Mouse (Mus musculus) lung, postnatal 14 days (tissue): ENCODE data around the gene Rasa3.
A peak's percentile ranks its signal among the peaks of the same experiment; 100 is the strongest.

ENCODE experiments used
- DNase-seq: peaks from one replicate; pipeline ENCODE4 v3.0.0; 2021

Gene Rasa3

GRCm38 (mm10) chr8:13647591-13647990, 29.8 kb downstream of the Rasa3 start:
- DNase-seq = no peak

- DNase-seq = no peak
Observed at GRCm38 (mm10) chr8:13644932-13645676, 32.3 kb downstream of the Rasa3 start.

GRCm38 (mm10) chr8:13644155-13644554, 33.2 kb downstream of the Rasa3 start:
- DNase-seq = peak; percentile 53

GRCm38 (mm10) chr8:13642659-13643181, 34.7 kb downstream of the Rasa3 start:
- no peak for DNase-seq

- no peak for DNase-seq
Observed at GRCm38 (mm10) chr8:13641206-13641605, 36.2 kb downstream of the Rasa3 start.

- DNase-seq = peak; percentile 58
Observed at GRCm38 (mm10) chr8:13640452-13640883, 36.9 kb downstream of the Rasa3 start.

GRCm38 (mm10) chr8:13633107-13633506, 44.3 kb downstream of the Rasa3 start:
- DNase-seq = no peak

- DNase-seq = no peak
Observed at GRCm38 (mm10) chr8:13632309-13632708, 45.1 kb downstream of the Rasa3 start.

- no peak for DNase-seq
Observed at GRCm38 (mm10) chr8:13630754-13631153, 46.6 kb downstream of the Rasa3 start.

- DNase-seq = no peak
Observed at GRCm38 (mm10) chr8:13630171-13630570, 47.2 kb downstream of the Rasa3 start.

DNA sequence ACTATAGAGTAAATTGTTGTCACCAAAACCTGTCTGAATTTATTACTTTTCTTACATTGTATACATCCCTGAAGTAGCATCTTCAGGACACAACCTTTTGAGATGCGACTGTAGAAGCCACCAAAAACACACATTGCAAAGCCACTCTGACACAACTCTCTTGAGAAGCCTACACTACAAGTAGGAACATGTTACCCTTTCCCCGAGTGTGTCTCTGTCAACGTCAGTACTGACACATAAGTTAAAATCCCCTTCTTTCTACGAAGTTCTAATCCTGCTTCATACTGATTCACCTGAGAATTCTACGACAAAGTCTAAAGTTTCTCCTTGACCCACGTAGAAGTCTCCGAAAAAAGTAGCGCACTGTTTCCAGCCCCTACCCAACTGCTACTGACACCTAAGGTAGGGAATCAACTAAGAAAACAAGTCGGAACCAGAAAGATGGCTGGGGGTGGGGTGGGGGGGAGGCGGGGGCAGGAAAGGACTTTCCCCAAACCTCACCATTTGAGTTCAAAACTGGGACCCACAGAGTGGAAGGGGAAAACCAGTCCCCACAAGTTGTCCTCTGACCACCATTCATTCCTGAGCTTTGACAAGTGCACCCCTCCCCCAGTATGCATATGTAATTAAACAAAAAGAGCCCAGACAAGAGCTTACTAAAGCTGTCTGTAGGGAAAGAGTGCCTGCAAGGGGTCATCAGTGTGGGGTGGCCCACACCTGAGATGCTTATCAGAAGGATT, 47.9 kb downstream of the Rasa3 start:
- no peak for DNase-seq

- DNase-seq = no peak
Observed at GRCm38 (mm10) chr8:13628067-13628466, 49.3 kb downstream of the Rasa3 start.

GRCm38 (mm10) chr8:13627591-13627990, 49.8 kb downstream of the Rasa3 start:
- no peak for DNase-seq

- DNase-seq = no peak
Observed at GRCm38 (mm10) chr8:13626114-13626513, 51.3 kb downstream of the Rasa3 start.

GRCm38 (mm10) chr8:13625281-13625970, 52.0 kb downstream of the Rasa3 start:
- DNase-seq = no peak

DNA sequence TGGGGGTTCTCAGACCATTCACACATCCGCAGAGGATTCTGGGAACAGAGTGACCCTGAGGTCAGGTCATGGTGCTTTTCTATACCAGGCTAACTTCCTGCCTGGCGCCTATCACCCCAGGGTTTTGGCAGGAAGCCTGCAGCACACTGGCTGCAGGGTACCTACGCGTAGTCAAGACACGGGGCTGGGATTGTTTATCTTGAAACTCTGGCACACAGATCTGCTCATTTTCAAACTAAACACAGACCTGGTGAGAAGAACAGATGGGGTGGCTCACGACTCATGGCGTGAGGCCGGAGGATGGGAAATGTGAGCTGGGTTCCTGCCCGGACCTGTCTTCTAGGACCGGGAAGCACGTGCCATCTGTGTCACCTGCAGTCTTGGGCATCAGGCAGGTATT, 52.5 kb downstream of the Rasa3 start:
- DNase-seq = peak; percentile 67

DNA sequence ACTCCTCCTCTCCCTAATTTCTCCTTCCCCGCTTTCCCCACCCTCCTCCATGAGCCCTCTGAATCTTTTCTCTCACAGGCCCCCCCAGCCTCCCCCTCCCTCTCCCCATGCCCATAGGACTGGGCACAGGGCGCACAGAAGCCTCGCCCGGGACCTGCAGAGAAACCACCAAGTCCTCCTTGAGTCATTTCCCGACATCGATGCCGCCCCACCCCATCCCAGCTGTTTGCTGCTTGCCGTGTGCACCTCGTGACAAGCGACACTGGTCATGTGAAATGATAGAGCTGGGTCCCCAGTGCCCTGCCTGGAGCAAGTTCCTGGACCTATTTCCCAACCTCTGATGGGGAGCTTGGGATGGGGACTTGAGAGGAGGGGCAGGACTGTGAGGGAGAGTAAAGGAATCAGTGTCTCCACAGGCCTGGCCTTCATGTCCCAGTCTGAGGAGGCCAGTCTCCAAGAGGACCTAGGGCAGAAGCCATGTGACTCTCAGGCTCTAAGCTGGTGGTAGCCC, 53.4 kb downstream of the Rasa3 start:
- DNase-seq = peak; percentile 61

DNA sequence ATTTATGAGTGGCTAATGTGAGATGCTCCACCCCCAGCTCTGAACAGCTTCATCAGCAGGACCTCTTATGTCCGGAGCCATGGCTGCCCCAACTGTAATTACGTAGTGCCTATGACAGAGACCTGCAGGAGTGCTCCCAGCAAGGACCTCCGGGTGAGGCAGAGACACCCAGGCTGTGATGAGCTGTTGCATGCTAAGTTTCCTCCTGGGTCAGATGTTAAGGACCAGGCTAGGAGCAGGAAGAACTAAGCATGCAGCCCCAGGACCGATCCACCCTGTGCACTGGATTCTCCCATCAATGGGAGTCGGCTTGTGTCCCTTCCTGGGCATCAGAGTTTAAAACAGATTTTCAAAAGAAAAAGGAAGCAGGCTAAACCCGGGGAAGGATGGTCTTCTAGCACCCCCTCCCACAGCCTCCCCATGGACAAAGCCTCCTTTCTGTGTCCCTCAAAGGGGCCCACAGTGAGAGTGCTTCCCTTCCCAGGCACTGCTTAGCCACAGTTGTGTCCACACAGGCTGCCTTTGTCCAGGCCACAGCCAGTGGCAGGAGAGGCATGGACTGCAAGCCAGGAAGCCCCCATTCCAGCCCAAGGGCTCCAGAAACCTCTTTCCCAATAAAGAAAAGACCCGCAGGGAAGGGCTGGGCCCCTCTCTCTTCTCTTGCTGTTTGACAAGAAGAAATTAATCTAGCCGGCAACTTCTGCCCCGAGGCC, 54.2 kb downstream of the Rasa3 start:
- DNase-seq = no peak

DNA sequence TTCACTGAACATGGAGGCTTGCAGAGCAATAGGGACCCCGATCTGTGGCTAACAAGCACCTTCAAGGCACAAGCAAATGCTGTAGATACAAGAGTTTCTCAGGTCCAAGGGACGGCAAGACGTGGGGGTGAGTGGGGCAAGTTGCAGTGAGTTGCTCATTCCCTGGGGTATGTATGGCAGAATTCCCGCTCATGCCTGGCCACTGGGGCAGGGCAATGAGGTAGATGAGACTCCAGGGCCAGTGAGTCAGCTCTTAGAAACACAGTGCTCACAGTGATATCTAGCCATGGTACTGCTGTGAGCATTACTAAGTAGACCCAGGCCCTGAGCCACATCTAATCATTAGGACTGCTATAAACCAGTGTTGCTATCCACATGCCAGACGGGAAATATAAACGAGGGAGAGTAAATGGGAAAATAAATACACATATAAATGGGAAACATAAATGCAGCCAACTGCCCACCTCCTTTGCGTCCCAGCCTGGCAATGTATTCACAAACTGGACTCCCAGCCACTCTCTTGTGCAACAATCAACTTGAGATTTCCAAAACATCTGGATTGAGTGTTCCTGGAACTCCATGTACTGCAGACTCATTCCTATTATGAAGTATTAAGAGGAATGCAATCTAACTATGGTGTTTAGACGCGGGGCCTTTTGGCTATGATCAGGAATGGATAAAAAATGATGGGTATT, 57.0 kb downstream of the Rasa3 start:
- no peak for DNase-seq

DNA sequence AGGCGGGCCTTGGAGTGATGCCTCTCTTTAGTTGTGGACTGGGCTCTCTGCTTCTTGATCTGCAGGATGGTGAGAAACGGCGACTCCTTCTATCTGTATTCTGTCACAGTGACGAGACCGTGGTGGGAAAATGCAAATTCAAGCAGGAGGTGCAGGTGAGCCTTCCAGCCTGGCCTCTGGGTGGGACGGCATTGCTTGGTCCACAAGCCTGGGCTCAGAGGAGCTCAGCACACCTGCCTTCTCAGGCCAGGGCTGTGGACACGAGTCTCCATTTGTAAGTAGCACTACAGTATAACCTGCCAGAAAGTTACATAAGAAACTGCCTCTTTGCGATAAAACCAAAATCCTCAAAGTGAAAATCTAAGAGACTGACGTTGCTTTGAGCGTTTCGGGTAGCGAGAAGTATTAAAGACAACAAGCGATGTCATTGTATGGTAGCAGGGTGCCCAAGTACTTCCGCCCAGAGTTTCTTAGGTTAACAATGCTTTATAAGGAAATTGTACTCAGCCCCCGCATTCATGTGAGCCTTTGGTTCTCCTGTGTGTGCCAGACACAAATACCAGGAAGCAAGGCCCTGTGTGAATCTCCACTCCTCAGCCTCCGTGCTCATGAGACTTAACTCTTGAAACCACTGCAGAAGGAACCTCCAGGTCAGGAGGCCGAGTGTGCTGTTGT, 60.4 kb downstream of the Rasa3 start:
- DNase-seq = no peak

DNA sequence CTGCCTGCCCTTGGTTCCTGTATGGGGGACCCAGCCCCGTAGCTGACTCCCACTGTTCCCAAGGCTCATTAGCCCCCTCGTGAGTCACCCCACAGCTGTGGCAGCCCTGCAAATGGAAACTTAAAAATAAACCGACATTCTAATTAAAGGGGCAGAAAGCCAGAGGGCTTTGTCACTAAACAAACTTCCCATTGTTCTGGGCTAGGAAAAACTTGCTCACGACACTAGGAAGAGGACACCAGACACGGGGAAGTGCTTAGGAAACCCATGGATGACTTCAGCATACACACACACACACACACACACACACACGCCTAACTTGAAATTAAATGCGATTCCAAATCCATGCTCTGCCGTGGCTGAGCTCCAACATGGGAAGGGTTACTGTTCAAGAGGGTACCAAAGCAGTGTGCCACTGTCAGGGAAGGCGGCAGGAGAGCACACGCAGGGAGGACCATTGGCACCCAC, 62.4 kb downstream of the Rasa3 start:
- peak; percentile 44 for DNase-seq
